Mouse (Mus musculus): Measurements from ENCODE around the gene Sco2. TPM values are rescaled to one million over a fixed set of nuclear protein-coding genes. Genes with fewer than 3 reads are reported as not detected.

Sco2 gene
- polyA plus RNA-seq, 2 experiments, result 7.5 to 19.8 TPM

- DNase-seq (ENCODE audit: low spot score), result no peak
- ATAC-seq (ENCODE audit: low FRiP score, low read depth), result no peak
- Histone ChIP-seq H3K4me1 (ENCODE audit: control insufficient read depth, insufficient read depth, low read length) (no peaks in the 10 kb centered on the region), H3K27ac (replicated peaks; ENCODE audit: low read depth, low read length) (no peak within 1 kb of the TSS), H3K36me3 (ENCODE audit: control insufficient read depth, insufficient read depth, low read length) (no peaks in the 10 kb centered on the region), H3K4me2 (replicated peaks; ENCODE audit: low read depth, low read length, severe bottlenecking) (no peak within 1 kb of the TSS), H3K4me3 (replicated peaks; ENCODE audit: low read length) (no peak within 1 kb of the TSS), H3K9me3 (ENCODE audit: control insufficient read depth, low read length) (no peaks in the 10 kb centered on the region), H3K27me3 (ENCODE audit: control insufficient read depth, insufficient read depth, low read length) (no peaks in the 10 kb centered on the region), H3K9ac (ENCODE audit: low read depth, low read length, severe bottlenecking) (no peak within 1 kb of the TSS)
- TF ChIP-seq POLR2A (IDR thresholded peaks at IDR 0.05; ENCODE audit: borderline replicate concordance, extremely low read depth, insufficient read depth, insufficient read length), result no peak
- WGBS, result 89% methylated on average over 7 of the region's 7 CpGs
These were observed 39.4 kb downstream of the Sco2 start, which contains the start of gene Miox for GRCm38 (mm10) chr15:89334271-89334670. Miox (plus strand) TSS chr15:89334398.

DNA sequence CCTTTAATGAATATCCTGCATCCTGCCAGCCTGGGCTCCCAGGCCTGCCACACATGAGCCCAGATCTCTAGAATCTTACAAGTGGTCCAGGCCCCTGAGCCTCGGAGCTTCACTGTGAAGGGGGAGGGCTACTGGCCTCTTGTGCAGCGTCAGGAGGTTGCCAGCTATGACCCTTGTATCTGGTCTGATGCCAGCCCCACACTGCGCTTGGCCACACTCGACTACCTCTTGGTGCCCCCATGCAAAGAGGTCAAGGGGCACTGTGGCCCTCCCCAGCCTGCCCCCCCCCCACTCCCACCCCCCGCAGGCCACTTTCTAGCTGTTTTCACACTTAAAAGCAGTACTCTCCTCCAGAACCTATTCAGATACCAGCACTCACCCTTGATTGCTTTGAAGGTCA, 47.2 kb downstream of the Sco2 start:
- Histone ChIP-seq H3K4me2 (replicated peaks; ENCODE audit: low read depth, low read length, severe bottlenecking) (no peak overlapping the region), H3K4me3 (replicated peaks; ENCODE audit: low read length) (no peak overlapping the region), H3K27me3 (ENCODE audit: control insufficient read depth, insufficient read depth, low read length) (no peaks in the 10 kb centered on the region), H3K27ac (replicated peaks; ENCODE audit: low read depth, low read length) (no peak overlapping the region), H3K9me3 (ENCODE audit: control insufficient read depth, low read length) (no peaks in the 10 kb centered on the region), H3K4me1 (ENCODE audit: control insufficient read depth, insufficient read depth, low read length) (peaks cover 7% of the 10 kb centered on the region; the same call in 1 of the 2 replicates), H3K9ac (ENCODE audit: low read depth, low read length, severe bottlenecking) (no peak overlapping the region), H3K36me3 (ENCODE audit: control insufficient read depth, insufficient read depth, low read length) (no peaks in the 10 kb centered on the region)
- TF ChIP-seq POLR2A (IDR thresholded peaks at IDR 0.05; ENCODE audit: borderline replicate concordance, extremely low read depth, insufficient read depth, insufficient read length), result no peak
- DNase-seq (ENCODE audit: low spot score), result no peak
- no peak for ATAC-seq (ENCODE audit: low FRiP score, low read depth)
- WGBS, result 50% methylated on average over 5 of the region's 5 CpGs

DNA sequence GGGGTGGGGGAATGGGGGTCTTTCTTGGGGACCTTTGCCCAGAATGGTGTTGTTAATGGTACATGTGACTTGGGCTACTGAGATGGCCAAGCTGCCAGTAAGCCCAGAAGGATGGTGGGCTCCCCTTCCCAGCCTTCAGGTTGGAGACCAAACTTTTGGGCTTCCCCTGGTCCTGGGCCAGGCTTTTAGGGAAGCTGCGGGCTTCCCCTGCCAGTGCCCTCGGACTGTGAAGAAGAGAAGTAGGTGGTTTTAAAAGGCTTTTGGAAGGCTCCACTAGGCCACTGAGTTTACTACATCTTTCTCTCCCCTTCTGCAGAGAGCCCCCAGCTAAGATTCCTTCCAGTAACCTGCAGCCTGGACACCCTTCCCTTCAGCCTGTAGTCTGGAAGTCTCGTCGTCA, 50.0 kb downstream of the Sco2 start:
- Histone ChIP-seq H3K36me3 (ENCODE audit: control insufficient read depth, insufficient read depth, low read length) (no peaks in the 10 kb centered on the region), H3K4me2 (replicated peaks; ENCODE audit: low read depth, low read length, severe bottlenecking) (no peak overlapping the region), H3K4me1 (ENCODE audit: control insufficient read depth, insufficient read depth, low read length) (peaks cover 7% of the 10 kb centered on the region; the same call in 1 of the 2 replicates), H3K9me3 (ENCODE audit: control insufficient read depth, low read length) (no peaks in the 10 kb centered on the region), H3K27ac (replicated peaks; ENCODE audit: low read depth, low read length) (no peak overlapping the region), H3K4me3 (replicated peaks; ENCODE audit: low read length) (no peak overlapping the region), H3K27me3 (ENCODE audit: control insufficient read depth, insufficient read depth, low read length) (no peaks in the 10 kb centered on the region), H3K9ac (ENCODE audit: low read depth, low read length, severe bottlenecking) (no peak overlapping the region)
- no peak for TF ChIP-seq POLR2A (IDR thresholded peaks at IDR 0.05; ENCODE audit: borderline replicate concordance, extremely low read depth, insufficient read depth, insufficient read length)
- DNase-seq (ENCODE audit: low spot score), result no peak
- no peak for ATAC-seq (ENCODE audit: low FRiP score, low read depth)
- 86% methylated on average over 4 of the region's 4 CpGs for WGBS

DNA sequence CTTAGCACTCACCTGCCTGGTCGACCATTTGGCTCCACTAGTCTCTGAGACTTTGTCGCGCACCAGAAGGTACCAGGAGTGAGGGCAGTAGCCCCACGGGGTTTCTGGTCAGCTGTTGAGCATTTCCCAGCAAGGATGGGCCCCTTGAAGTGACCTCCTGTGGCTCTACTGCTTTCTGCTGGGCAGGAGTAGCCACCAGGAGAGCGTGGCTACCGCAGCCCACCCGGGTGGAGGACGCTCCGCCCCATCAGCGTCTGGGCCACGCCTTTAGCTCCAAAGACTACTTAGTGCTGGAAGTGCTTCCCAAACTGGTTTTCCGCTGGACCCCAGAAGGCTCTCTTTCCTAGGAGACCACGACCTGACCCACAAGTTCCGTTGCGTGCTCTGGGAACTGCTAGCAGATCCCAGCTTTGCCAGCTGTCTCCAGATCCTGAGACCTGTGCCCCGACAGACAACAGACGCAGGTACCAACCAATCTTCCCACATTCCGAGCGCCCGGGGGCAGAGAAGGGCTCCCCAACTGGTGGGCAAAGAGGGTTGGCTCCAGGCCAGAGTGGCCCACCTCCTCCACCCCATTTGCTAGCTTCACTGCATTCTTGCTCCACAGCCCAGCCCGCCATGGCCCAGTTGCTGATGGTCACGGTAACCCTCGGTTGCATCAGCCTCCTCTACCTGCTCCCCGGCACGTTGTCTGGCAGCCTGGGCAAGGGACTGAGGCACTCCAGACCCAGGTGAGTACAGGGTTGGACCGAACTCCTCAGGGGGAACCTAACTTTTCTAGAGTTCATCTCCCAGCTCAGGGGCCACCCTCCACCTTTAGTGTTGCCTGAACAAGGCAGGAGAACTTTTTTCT, 50.8 kb downstream of the Sco2 start, which contains the start of gene Adm2:
Gene Adm2, plus strand, starts transcription at position 51 of the 853 bp plus-strand sequence.
- H3K27me3 ChIP-seq (ENCODE audit: control insufficient read depth, insufficient read depth, low read length), result no peaks in the 10 kb centered on the region
- no peak within 1 kb of the TSS for H3K27ac ChIP-seq (replicated peaks; ENCODE audit: low read depth, low read length)
- H3K4me3 ChIP-seq (replicated peaks; ENCODE audit: low read length), result peak within 1 kb of the TSS; percentile 21
- DNase-seq (ENCODE audit: low spot score) (no peak), ATAC-seq (ENCODE audit: low FRiP score, low read depth) (no peak)
- TF ChIP-seq POLR2A (IDR thresholded peaks at IDR 0.05; ENCODE audit: borderline replicate concordance, extremely low read depth, insufficient read depth, insufficient read length), result no peak
- peak within 1 kb of the TSS; percentile 41 for H3K4me2 ChIP-seq (replicated peaks; ENCODE audit: low read depth, low read length, severe bottlenecking)
- no peaks in the 10 kb centered on the region for H3K9me3 ChIP-seq (ENCODE audit: control insufficient read depth, low read length)
- 4% methylated on average over 26 of the region's 26 CpGs for WGBS
- H3K9ac ChIP-seq (ENCODE audit: low read depth, low read length, severe bottlenecking), result peak within 1 kb of the TSS; percentile 29; the same call in 1 of the 2 replicates
- no peaks in the 10 kb centered on the region for H3K36me3 ChIP-seq (ENCODE audit: control insufficient read depth, insufficient read depth, low read length)
- peaks cover 7% of the 10 kb centered on the region; the same call in 1 of the 2 replicates for H3K4me1 ChIP-seq (ENCODE audit: control insufficient read depth, insufficient read depth, low read length)

Other genes starting within 250 kb of the Sco2 start
- 38.1 and 49.4 TPM in 2 replicates for gene Hdac10, start 245.1 kb downstream of the Sco2 start, polyA plus RNA-seq (2012; rRNA removed)
- gene Hdac10, start 245.1 kb downstream of the Sco2 start, polyA plus RNA-seq (2014; fragmentation: Nextera tagmentation; extraction: Ambion mirVana), result 18.7 and 21.8 TPM in 2 replicates
- gene Mapk12, start 233.1 kb downstream of the Sco2 start, polyA plus RNA-seq (2012; rRNA removed), result 13.7 and 14.9 TPM in 2 replicates
- 5.0 and 8.3 TPM in 2 replicates for gene Mapk12, start 233.1 kb downstream of the Sco2 start, polyA plus RNA-seq (2014; fragmentation: Nextera tagmentation; extraction: Ambion mirVana)
- 13.4 and 15.9 TPM in 2 replicates for gene Mapk11, start 224.2 kb downstream of the Sco2 start, polyA plus RNA-seq (2012; rRNA removed)
- gene Mapk11, start 224.2 kb downstream of the Sco2 start, polyA plus RNA-seq (2014; fragmentation: Nextera tagmentation; extraction: Ambion mirVana), result 7.0 and 7.3 TPM in 2 replicates
- gene Plxnb2, start 193.1 kb downstream of the Sco2 start, polyA plus RNA-seq (2012; rRNA removed), result 212 and 268 TPM in 2 replicates
- gene Plxnb2, start 193.1 kb downstream of the Sco2 start, polyA plus RNA-seq (2014; fragmentation: Nextera tagmentation; extraction: Ambion mirVana), result 170 and 183 TPM in 2 replicates
- 39.2 and 53.6 TPM in 2 replicates for gene Dennd6b, start 177.3 kb downstream of the Sco2 start, polyA plus RNA-seq (2012; rRNA removed)
- 12.7 and 14.0 TPM in 2 replicates for gene Dennd6b, start 177.3 kb downstream of the Sco2 start, polyA plus RNA-seq (2014; fragmentation: Nextera tagmentation; extraction: Ambion mirVana)
- gene Ppp6r2, start 162.3 kb downstream of the Sco2 start, polyA plus RNA-seq (2012; rRNA removed), result 59.0 and 71.5 TPM in 2 replicates
- gene Ppp6r2, start 162.3 kb downstream of the Sco2 start, polyA plus RNA-seq (2014; fragmentation: Nextera tagmentation; extraction: Ambion mirVana), result 28.3 and 31.7 TPM in 2 replicates
- gene Sbf1, start 58.5 kb downstream of the Sco2 start, polyA plus RNA-seq (2012; rRNA removed), result 154 and 170 TPM in 2 replicates
- gene Sbf1, start 58.5 kb downstream of the Sco2 start, polyA plus RNA-seq (2014; fragmentation: Nextera tagmentation; extraction: Ambion mirVana), result 65.1 and 72.3 TPM in 2 replicates
- 0.74 and 1.0 TPM in 2 replicates for gene Adm2, start 51.1 kb downstream of the Sco2 start, polyA plus RNA-seq (2012; rRNA removed)
- 0.52 TPM in 1 of 2 replicates, not detected in the other for gene Adm2, start 51.1 kb downstream of the Sco2 start, polyA plus RNA-seq (2014; fragmentation: Nextera tagmentation; extraction: Ambion mirVana)
- gene Miox, start 39.4 kb downstream of the Sco2 start, polyA plus RNA-seq (2012; rRNA removed), result not detected in 2 replicates
- not detected in 2 replicates for gene Miox, start 39.4 kb downstream of the Sco2 start, polyA plus RNA-seq (2014; fragmentation: Nextera tagmentation; extraction: Ambion mirVana)
- 55.7 and 74.0 TPM in 2 replicates for gene Lmf2, start 18.2 kb downstream of the Sco2 start, polyA plus RNA-seq (2012; rRNA removed)
- 49.1 and 53.6 TPM in 2 replicates for gene Lmf2, start 18.2 kb downstream of the Sco2 start, polyA plus RNA-seq (2014; fragmentation: Nextera tagmentation; extraction: Ambion mirVana)
- gene Ncaph2, start 18.1 kb downstream of the Sco2 start, polyA plus RNA-seq (2012; rRNA removed), result 153 and 209 TPM in 2 replicates
- 145 and 160 TPM in 2 replicates for gene Ncaph2, start 18.1 kb downstream of the Sco2 start, polyA plus RNA-seq (2014; fragmentation: Nextera tagmentation; extraction: Ambion mirVana)
- gene Tymp, start 3.2 kb upstream of the Sco2 start, polyA plus RNA-seq (2012; rRNA removed), result 2.0 and 3.3 TPM in 2 replicates
- gene Tymp, start 3.2 kb upstream of the Sco2 start, polyA plus RNA-seq (2014; fragmentation: Nextera tagmentation; extraction: Ambion mirVana), result 1.3 and 1.6 TPM in 2 replicates
- 0.24 and 0.62 TPM in 2 replicates for gene Odf3b, start 5.4 kb upstream of the Sco2 start, polyA plus RNA-seq (2012; rRNA removed)
- 0.67 and 0.72 TPM in 2 replicates for gene Odf3b, start 5.4 kb upstream of the Sco2 start, polyA plus RNA-seq (2014; fragmentation: Nextera tagmentation; extraction: Ambion mirVana)
- gene Klhdc7b, start 11.1 kb upstream of the Sco2 start, polyA plus RNA-seq (2012; rRNA removed), result 0.03 TPM in 1 of 2 replicates, not detected in the other
- not detected in 2 replicates for gene Klhdc7b, start 11.1 kb upstream of the Sco2 start, polyA plus RNA-seq (2014; fragmentation: Nextera tagmentation; extraction: Ambion mirVana)
- gene Syce3, start 36.7 kb upstream of the Sco2 start, polyA plus RNA-seq (2012; rRNA removed), result not detected in 2 replicates
- not detected in 2 replicates for gene Syce3, start 36.7 kb upstream of the Sco2 start, polyA plus RNA-seq (2014; fragmentation: Nextera tagmentation; extraction: Ambion mirVana)
- gene Cpt1b, start 52.0 kb upstream of the Sco2 start, polyA plus RNA-seq (2012; rRNA removed), result 3.7 and 4.4 TPM in 2 replicates
- 0.57 and 0.63 TPM in 2 replicates for gene Cpt1b, start 52.0 kb upstream of the Sco2 start, polyA plus RNA-seq (2014; fragmentation: Nextera tagmentation; extraction: Ambion mirVana)
- gene C730034F03Rik, start 55.7 kb upstream of the Sco2 start, polyA plus RNA-seq (2012; rRNA removed), result 0.96 and 1.8 TPM in 2 replicates
- 1.4 and 2.4 TPM in 2 replicates for gene C730034F03Rik, start 55.7 kb upstream of the Sco2 start, polyA plus RNA-seq (2014; fragmentation: Nextera tagmentation; extraction: Ambion mirVana)
- gene Gm44502, start 55.9 kb upstream of the Sco2 start, polyA plus RNA-seq (2012; rRNA removed), result 0.40 and 0.47 TPM in 2 replicates
- gene Gm44502, start 55.9 kb upstream of the Sco2 start, polyA plus RNA-seq (2014; fragmentation: Nextera tagmentation; extraction: Ambion mirVana), result not detected in 2 replicates
- 72.6 and 79.0 TPM in 2 replicates for gene Chkb, start 56.1 kb upstream of the Sco2 start, polyA plus RNA-seq (2012; rRNA removed)
- gene Chkb, start 56.1 kb upstream of the Sco2 start, polyA plus RNA-seq (2014; fragmentation: Nextera tagmentation; extraction: Ambion mirVana), result 45.6 and 46.9 TPM in 2 replicates
- gene Mapk8ip2, start 80.1 kb upstream of the Sco2 start, polyA plus RNA-seq (2012; rRNA removed), result 2.5 and 2.6 TPM in 2 replicates
- 0.99 and 1.5 TPM in 2 replicates for gene Mapk8ip2, start 80.1 kb upstream of the Sco2 start, polyA plus RNA-seq (2014; fragmentation: Nextera tagmentation; extraction: Ambion mirVana)
- 30.7 and 38.5 TPM in 2 replicates for gene Arsa, start 103.6 kb upstream of the Sco2 start, polyA plus RNA-seq (2012; rRNA removed)
- gene Arsa, start 103.6 kb upstream of the Sco2 start, polyA plus RNA-seq (2014; fragmentation: Nextera tagmentation; extraction: Ambion mirVana), result 18.3 and 21.7 TPM in 2 replicates
- 18.4 and 25.1 TPM in 2 replicates for gene Shank3, start 125.8 kb upstream of the Sco2 start, polyA plus RNA-seq (2012; rRNA removed)
- gene Shank3, start 125.8 kb upstream of the Sco2 start, polyA plus RNA-seq (2014; fragmentation: Nextera tagmentation; extraction: Ambion mirVana), result 2.4 and 2.7 TPM in 2 replicates
- 1.4 and 2.5 TPM in 2 replicates for gene Acr, start 194.5 kb upstream of the Sco2 start, polyA plus RNA-seq (2012; rRNA removed)
- gene Acr, start 194.5 kb upstream of the Sco2 start, polyA plus RNA-seq (2014; fragmentation: Nextera tagmentation; extraction: Ambion mirVana), result 0.21 and 0.61 TPM in 2 replicates
- gene Rabl2, start 218.1 kb upstream of the Sco2 start, polyA plus RNA-seq (2012; rRNA removed), result 69.2 and 69.6 TPM in 2 replicates
- gene Rabl2, start 218.1 kb upstream of the Sco2 start, polyA plus RNA-seq (2014; fragmentation: Nextera tagmentation; extraction: Ambion mirVana), result 42.4 and 51.1 TPM in 2 replicates